Mouse (Mus musculus) megakaryocyte, embryonic 14.5 days (primary cell): ENCODE measurements at regions not wholly inside any gene's neighbourhood (a gene's known extent, or its start where the extent isn't known, plus 50 kb on each side); places are given as distances from the start of the nearest gene placed in this dataset.

Experiments
- FLI1 ChIP-seq: IDR thresholded peaks from 2 replicates; pipeline ENCODE4 v1.6.1; 2012; ENCODE audit warnings: low read length, inconsistent platforms, mixed read lengths
- GATA1 ChIP-seq: IDR thresholded peaks from 3 replicates; pipeline ENCODE4 v1.6.1; 2012; ENCODE audit warnings: mixed read lengths, low read length, inconsistent platforms, borderline replicate concordance

GRCm38 (mm10) chr3:119892533-119893164 lies 108.4 kb upstream of the Ptbp2 start:
- TF ChIP-seq GATA1 (no peak), FLI1 (no peak)
